Mouse (Mus musculus): ENCODE results near the gene Il17ra.

Il17ra gene

DNA sequence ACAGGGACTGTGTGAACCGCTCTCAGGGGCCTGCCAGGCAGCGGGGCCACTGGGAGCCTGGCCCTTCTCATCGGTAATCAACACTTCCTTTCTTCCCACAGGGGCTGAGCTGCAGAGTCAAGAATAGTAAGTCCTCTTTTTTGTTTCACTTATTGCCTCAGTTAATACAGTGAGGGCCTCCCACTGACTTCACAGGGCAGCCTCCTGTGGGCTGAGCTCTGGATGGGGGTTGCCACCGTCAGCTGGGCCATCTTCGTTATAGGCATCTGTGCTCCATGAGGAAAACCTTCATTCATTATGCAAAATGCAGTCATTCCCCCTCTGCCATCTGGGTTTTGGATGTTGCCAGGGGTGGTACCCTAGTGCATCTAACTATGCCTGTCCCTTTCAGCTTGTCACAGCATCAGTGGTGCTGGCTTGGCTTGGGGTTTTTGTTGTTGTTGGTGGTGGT lies 9.0 kb downstream of the Il17ra start:
- DNase-seq (ENCODE audit: low read depth): no peak

DNA sequence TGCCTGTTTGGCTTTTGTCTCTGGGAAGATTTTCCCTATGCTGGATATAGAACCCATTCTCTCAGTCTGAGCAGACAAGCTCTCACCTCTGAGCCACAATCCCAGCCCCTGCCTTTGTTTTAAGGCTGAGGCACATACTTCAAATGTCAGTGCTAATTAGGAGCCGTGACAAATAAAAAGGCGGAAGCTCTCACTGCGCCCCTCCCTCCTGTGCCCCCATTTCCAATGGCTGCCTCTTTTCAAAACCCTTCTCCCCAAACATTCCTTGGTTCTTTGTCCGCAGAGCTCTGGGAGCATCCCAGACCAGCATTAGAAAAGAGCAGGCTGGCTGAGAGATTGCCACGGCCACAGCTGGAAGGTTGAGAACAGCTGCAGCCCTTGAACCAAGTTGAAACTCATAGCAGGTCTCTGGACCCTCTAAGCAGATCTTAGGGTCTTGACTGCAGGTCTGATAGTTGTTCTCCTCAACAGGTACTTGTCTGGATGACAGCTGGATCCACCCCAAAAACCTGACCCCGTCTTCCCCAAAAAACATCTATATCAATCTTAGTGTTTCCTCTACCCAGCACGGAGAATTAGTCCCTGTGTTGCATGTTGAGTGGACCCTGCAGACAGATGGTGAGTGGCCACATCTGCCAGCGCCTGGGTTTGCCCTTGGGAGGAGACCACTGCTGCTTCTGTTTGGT lies 9.6 kb downstream of the Il17ra start:
- no peak for DNase-seq (ENCODE audit: low read depth)

DNA sequence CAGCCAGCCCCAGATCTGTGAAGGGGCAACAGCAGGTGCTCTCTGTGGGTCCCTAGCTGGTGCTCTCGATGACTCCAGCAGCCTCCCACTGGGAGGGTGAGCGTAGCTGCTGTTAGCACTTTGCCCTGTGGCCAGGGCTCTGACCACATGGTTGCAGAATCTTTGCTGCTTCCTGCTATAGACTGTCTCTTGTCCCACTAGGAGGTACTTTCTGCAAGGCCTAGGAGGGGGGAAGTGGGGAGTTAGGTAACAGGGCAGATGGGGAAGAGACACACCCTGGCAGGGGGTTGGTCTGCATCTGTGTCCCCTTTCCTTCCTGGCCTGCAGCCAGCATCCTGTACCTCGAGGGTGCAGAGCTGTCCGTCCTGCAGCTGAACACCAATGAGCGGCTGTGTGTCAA lies 10.4 kb downstream of the Il17ra start:
- peak; percentile 99 for DNase-seq (ENCODE audit: low read depth)

DNA sequence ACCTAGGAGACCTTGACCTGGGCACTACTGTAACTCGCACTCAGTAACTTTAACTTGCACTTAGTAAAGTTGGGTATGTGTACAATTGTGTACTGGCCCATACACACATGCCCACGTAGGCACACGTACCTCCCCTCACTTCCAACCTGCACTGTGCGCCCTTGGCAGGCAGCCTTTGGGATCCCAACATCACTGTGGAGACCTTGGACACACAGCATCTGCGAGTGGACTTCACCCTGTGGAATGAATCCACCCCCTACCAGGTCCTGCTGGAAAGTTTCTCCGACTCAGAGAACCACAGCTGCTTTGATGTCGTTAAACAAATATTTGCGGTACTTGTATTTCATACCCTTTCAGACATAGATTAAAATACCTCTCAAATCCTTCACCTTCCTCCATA lies 12.2 kb downstream of the Il17ra start:
- DNase-seq (ENCODE audit: low read depth): no peak

DNA sequence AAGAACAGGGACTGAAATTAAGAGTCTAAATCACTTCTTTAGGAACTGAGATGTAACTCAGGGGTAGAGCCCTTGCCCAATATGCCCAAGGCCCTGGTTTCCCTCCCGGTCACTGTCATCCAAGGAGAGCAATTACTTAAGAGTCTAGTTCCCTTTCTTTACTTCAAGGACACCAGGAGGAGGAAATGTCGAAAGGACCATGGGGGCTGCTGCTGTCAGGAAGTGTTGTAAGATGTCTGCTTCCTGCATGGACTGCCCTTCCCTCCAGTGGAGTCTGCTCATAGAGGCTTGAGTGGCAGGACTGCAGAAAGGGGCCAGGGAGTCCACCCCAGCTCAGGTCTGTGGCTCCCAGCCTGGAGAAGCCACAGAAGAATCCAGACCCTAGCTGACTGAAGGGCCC lies 16.3 kb downstream of the Il17ra start:
- peak; percentile 94 for DNase-seq (ENCODE audit: low read depth)

DNA sequence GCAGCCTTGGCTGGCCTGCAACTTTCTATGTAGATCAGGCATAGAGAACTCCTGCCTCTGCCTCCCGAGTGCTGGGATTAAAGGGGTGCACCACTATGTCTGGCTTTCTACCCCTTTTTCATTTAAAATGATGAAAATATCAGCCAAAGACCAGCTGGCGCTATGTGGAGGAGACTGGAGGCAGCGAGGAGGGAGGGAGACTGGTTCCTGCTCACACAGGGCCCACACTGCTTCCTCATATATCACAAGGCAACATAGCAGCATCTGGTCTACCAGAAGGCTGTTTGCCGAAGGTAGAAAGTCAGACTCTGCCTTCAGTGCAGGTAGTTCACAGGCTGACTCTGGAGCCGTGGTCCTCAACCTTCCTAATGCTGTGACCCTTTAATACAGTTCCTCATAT lies 17.3 kb downstream of the Il17ra start:
- no peak for DNase-seq (ENCODE audit: low read depth)

DNA sequence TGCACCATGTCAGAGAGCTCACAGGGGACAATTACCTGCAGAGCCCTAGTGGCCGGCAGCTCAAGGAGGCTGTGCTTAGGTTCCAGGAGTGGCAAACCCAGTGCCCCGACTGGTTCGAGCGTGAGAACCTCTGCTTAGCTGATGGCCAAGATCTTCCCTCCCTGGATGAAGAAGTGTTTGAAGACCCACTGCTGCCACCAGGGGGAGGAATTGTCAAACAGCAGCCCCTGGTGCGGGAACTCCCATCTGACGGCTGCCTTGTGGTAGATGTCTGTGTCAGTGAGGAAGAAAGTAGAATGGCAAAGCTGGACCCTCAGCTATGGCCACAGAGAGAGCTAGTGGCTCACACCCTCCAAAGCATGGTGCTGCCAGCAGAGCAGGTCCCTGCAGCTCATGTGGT lies 18.5 kb downstream of the Il17ra start:
- DNase-seq (ENCODE audit: low read depth): peak; percentile 61

DNA sequence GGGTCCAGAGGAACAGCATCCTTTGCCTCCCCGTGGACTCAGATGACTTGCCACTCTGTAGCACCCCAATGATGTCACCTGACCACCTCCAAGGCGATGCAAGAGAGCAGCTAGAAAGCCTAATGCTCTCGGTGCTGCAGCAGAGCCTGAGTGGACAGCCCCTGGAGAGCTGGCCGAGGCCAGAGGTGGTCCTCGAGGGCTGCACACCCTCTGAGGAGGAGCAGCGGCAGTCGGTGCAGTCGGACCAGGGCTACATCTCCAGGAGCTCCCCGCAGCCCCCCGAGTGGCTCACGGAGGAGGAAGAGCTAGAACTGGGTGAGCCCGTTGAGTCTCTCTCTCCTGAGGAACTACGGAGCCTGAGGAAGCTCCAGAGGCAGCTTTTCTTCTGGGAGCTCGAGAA lies 19.0 kb downstream of the Il17ra start:
- DNase-seq (ENCODE audit: low read depth): no peak

DNA sequence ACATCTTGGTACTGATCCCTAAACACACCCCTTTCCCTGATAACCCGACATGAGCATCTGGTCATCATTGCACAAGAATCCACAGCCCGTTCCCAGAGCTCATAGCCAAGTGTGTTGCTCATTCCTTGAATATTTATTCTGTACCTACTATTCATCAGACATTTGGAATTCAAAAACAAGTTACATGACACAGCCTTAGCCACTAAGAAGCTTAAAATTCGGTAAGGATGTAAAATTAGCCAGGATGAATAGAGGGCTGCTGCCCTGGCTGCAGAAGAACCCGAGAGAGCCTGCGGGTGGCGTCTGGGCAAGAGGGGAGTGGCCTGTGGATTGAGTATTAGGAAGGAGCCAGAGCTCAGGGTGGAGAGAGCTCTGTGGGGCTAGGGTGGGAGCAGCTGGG lies 19.7 kb downstream of the Il17ra start:
- no peak for DNase-seq (ENCODE audit: low read depth)

DNA sequence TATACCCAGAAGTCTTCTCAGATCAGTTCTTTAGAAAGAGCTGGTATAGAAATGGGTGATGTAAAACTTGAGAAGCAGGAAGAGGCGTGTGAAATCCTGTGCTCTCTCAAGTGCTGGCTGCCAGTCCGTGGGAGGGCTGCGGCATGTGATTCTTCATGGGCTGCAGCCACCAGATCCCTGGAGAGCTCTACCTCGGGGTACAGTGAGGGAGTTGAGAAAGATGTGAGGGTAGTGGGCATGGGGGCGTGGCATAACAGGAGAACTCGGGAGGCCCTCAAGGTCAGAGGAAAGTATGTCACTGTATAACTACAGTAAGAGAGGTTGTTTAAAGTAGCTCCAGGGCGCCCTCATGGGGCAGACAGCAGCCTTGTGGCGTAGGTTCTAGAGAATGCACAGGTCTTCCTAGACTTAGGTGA lies 20.2 kb downstream of the Il17ra start:
- peak; percentile 76 for DNase-seq (ENCODE audit: low read depth)

DNA sequence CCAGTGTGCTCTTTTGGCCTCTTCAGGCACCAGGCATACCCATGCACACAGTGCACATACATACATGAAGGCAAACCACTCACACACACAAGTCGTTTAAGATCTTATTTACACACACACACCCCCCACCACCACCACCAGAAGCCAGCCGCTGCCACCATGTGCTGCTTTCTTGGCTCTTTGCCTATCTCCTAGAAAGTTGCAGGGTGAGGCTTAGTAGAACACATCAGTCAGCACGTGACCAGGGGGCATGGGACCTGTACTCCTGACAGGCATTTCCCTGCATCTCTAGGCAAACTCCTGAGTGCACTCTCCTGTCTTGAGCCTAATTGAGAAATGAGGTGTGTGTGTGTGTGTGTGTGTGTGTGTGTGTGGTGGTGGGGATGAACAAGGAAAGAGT lies 22.0 kb downstream of the Il17ra start:
- DNase-seq (ENCODE audit: low read depth): no peak

DNA sequence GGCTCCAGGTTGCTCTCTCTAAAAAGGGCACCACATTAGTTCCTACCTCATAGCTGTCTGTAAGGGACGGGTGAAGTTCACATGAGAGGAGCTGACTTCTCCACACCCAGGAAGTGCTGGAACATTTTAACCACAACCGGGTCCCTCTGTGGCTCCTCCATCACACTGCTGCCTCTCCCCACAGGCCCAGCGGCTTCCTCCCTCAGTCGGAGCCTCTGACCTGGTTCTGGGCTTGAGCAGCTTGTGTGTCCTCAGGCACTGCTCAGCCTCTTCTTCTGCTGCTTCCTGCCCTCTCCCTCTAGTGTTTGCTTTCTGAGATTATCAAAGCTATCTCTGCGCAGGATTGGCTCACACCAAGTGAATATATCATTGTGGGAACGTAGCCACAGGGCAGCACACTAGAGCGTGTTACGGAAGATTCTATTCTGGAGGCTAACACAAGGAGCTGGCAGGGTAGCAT lies 23.0 kb downstream of the Il17ra start:
- DNase-seq (ENCODE audit: low read depth): peak; percentile 70

DNA sequence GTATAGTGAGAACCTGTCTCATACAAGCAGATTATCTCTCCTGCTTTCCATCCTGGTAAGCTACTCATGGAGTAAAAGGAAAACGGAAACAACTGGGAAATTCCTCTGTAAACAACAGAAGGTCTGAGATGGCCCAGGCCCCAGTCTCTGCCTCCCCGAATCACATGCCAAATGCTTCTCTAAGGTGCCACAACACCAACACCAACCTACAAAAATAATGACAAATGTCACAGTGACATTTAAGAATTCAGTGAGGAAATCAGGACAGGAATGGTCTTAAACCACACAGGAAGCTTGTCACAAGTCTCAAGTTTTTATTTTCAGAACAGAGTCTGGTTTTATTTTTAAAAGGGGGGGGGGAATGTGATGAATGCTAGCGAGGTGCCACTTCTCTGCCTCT lies 25.6 kb downstream of the Il17ra start:
- peak; percentile 65 for DNase-seq (ENCODE audit: low read depth)

DNA sequence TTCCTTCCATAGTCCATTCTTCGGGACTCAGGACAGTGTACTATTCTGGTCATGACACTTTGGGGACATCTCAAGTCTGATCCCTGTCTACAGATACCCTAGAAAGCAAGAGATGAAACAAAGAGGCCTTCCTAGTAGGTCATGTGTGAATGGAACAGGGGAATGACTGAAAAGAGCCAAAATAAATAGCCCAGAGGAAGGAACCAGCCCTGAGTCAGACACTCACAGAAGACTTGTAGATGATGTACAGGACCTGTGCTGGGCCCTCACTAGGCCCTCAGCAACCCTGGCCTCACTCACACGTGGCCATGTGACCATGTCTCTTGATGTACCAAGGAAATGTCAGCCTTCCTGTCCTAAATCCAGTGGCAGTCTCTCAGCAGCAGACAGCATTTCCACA lies 26.4 kb downstream of the Il17ra start:
- peak; percentile 57 for DNase-seq (ENCODE audit: low read depth)

DNA sequence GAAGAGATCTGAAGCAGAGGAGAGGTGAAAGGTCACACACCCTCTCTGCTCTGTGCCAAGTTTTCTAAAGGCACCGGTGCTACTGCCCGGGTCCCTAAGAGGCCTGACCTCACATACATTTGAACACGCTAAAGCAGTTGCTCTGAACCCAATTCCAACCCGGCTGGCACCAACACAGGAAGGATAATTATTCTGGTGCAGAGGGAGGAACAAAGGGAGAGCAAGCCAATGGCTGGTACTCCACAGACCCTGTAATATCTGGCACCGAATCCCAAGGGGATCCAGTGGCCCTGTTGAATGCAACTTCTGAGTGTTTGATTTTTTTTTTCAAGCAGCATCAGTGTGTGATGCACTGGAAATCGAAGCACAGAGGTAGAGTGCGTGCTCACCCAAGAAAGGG lies 28.0 kb downstream of the Il17ra start:
- no peak for DNase-seq (ENCODE audit: low read depth)

DNA sequence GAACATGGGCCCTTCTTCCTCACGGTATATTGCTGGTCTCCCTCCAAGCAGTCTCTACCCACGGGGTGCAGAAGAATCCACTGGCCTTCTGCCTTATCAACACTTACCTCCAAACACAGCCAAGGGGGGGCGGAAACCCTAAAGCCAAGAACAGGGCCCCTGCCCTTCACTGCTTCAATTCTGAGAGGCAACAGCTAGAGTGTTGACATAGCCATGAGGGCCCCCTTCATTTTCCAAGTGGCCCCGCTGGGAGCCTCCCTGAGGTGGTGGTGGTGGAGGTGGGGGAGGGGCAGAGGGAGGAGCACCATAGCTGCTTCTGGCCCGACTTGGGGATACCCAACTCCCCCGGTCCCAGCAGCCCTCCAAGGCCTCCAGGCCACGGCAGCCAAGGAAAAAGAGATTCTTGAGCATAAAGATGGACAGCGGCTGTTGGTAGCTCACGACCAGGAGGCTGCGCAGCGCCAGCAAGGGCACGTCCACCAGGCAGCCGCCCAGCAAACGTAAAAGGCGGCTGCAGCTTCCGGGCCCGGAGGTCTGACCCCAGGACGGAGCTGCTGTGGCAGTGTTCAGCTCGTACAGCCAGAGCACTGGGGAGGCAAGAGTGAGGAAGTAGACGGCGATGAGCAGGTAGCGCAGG lies 28.9 kb downstream of the Il17ra start:
- no peak for DNase-seq (ENCODE audit: low read depth)

DNA sequence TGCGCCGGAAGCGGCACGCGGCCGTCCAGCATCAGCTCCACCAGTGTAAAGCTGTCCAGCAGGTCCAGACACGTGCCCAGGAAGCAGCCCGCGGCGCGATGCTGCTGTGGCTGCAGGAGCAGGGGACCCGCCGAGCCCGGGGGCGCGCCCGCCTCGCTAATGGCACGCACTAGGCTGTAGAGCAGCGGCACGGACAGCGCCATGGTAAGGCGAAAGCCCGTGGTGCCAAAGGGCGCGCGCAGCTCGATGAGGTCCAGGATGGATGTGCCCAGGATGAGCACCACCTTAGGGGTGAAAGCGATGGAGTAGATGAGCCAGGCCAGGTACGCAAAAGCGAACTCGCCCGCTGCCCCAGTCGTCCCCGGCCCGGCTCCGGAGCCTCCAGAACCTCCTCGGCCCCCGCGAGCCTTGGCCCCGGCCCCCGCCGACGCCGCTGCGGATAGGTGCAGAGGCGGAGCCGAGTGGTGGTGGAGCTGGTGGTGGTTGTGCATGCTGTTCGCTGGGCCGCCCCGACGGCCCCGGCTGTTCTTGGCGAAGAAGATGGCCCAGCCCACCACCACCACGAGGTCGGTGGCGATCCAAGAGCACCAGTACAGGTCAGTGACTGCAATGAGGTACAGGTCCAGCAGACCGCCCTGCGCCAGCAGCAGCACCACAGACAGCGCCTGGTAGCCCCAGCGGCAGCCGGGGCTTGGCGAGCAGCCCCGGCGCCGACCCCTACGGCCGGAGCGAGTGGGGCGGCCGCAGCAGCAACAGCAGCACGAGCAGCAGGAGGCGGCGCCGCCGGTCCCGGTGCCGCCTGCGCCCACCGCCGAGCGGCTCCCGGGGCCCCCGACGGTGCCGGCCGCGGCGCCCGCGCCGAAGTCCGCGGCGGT lies 29.7 kb downstream of the Il17ra start:
- no peak for DNase-seq (ENCODE audit: low read depth)

DNA sequence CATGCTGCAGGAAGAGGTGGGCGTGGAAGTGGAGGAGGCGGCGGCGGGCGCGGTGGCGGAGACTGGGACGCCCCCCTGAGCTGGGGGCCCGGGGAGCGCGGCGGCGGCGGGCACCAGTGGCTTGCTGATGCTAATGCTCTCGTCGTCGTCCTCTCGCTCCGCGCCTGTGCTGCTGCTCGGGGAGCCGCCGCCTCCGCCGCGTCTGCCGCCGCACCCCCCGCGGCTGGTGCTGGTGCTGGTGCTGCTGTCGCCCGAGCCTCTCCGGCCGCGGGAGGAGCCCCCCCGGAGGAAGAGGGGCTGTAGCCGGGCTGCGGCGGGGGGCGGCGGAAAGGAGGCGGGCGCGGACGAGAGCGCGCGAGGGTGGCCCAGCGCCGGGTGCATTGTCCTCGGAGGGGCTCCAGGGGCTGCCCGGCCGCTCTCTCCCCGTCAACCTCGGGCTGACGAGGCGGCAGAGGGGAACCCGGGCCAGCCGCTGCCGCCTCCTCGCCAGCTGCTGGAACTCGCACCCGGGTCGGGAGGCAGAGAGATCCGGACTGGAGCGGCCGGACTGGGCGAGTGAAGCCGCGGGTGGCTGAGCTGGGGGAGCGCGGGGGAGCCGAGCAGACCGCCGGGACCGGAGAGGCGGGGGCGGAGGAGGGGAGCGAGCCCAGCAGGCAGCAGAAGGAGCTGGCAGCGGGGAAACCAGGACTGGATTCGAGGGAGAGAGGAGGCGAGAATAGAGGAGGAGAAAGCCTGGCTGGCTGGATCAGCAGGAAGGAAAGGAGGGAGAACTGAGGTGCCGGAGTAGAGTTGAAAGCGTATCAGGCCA lies 30.5 kb downstream of the Il17ra start, which contains the start of gene Tmem121b:
Gene Tmem121b, minus strand, starts transcription at position 434 of the 808 bp plus-strand sequence.
- no peak for DNase-seq (ENCODE audit: low read depth)

DNA sequence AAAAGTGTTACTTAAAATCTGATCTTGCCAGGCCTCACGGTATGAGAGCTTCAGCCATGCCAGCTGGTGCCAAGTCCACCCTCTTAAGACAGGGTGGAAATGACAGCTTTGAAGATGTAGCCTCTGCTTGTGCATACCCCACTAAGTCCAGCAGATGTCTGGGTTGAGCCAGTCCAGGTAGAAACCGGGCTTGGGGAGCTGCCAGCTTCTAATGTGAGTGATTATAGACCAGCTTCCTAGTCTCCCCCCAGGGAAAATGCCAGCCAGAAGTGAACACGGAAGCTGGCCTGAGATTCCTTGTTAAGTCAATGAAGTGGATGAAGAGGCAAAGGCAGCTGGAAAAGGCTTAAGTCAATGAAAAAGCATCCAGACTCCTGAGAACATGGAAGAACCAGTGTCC lies 33.5 kb downstream of the Il17ra start:
- no peak for DNase-seq (ENCODE audit: low read depth)

DNA sequence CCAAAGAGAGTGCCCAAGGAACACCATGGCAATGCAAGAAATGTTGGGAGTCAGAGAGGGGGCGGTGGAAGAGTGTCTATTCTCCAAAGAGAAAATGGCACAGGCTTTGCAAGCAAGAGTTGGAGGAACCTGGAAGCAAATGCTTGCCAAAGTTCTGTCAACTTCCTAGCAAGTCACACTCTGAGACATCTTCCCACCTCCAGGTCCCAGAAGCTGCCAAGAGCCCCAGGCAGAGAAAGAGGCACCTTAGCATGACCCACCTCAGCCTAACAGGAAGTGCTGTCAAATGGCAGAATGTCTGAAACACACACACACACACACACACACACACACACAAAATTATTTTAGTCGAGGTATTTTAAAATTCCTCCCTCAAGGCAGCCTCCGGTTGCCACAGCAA lies 41.0 kb downstream of the Il17ra start:
- no peak for DNase-seq (ENCODE audit: low read depth)

DNA sequence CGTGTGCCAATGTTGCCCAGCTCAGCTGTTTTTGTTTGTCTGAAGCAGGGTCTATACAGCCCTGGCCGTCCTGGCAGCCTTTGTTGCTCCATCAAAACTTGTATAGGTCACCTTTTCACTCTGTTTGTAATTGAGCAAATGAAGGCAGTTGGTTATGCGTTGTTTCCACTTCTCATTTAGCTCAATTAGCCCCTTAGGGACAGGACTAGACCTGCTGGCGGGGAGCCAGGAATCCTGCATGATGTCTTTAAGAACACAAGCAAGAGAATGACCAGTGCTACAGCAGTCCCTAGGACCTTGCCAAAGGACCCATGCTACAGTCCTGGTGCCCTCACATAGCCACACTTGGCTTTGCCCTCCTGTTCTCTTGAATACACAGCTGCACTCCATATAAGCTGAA lies 42.5 kb downstream of the Il17ra start:
- no peak for DNase-seq (ENCODE audit: low read depth)

DNA sequence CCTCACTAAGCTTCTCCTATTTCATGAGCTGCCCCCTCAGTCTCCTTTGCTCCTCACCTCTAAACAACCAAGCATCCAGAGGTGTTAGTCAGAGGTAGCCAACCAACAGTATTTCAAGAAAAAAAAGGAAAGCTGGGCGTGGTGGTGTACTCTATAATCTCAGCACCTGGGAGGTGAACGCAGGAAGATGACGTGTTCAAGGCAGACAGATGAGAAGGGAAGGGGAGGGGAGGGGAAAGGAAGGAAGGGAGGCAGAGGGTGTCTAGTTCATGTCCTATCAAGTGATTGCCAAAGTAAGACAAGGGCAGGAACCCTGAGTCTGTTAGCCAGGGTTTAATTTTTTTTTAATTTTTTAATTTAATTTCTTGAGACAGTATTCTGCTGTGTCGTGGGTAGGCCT lies 45.6 kb downstream of the Il17ra start:
- DNase-seq (ENCODE audit: low read depth): no peak

Data from 416B (cell line).